Mouse (Mus musculus) heart, adult 2 months (tissue): ENCODE results near the gene Ndufc1. TPM values are rescaled to one million over a fixed set of nuclear protein-coding genes. Genes with fewer than 3 reads are reported as not detected.
"Not testable (repeated sequence)": the region's sequence is repeated elsewhere in the genome, so short reads cannot be mapped to it uniquely, and the experiment has no call there.

Source experiments
- DNase-seq, 2 experiments: peaks; one replicate each; pipeline ENCODE4 v3.0.0; 2021
- H3K27ac ChIP-seq: fragments of 200-600 bp; 2 replicates; pipeline ENCODE4 v1.8.1; 2022
- H3K27me3 ChIP-seq: fragments of 200-500 bp; 2 replicates; pipeline ENCODE4 v1.6.1; 2012; ENCODE audit warnings: mild to moderate bottlenecking, low read length, inconsistent platforms, mixed read lengths; ENCODE audit not compliant: control insufficient read depth, insufficient read depth
- H3K36me3 ChIP-seq: fragments of 200-500 bp; 2 replicates; pipeline ENCODE4 v1.6.1; 2012; ENCODE audit warnings: low read length, inconsistent platforms; ENCODE audit not compliant: control insufficient read depth, insufficient read depth
- H3K4me1 ChIP-seq: fragments of 200-500 bp; 2 replicates; pipeline ENCODE4 v1.6.1; 2011; ENCODE audit warnings: low read length; ENCODE audit not compliant: control insufficient read depth, insufficient read depth
- H3K4me3 ChIP-seq: fragments of 200-600 bp; 2 replicates; pipeline ENCODE4 v1.8.1; 2022
- H3K79me2 ChIP-seq: fragments of 200-500 bp; replicated peaks from 2 replicates; pipeline ENCODE4 v1.6.1; 2012; ENCODE audit warnings: mild to moderate bottlenecking, inconsistent platforms, low read length, moderate library complexity, mixed read lengths; ENCODE audit not compliant: control insufficient read depth, insufficient read depth
- H3K9ac ChIP-seq: fragments of 200-500 bp; 2 replicates; pipeline ENCODE4 v1.6.1; 2012; ENCODE audit warnings: low read depth, mild to moderate bottlenecking, control low read depth, inconsistent platforms, low read length, mixed read lengths
- CTCF ChIP-seq: fragments of 200-600 bp; IDR thresholded peaks from 2 replicates; pipeline ENCODE4 v1.8.1; 2022; ENCODE audit warnings: antibody characterized with exemption, mild to moderate bottlenecking, moderate library complexity
- EP300 ChIP-seq: fragments of 200-500 bp; IDR thresholded peaks from 2 replicates; pipeline ENCODE4 v1.6.1; 2011; ENCODE audit warnings: low read depth, low read length, control low read depth; ENCODE audit not compliant: insufficient read depth
- POLR2A ChIP-seq: fragments of 200-500 bp; IDR thresholded peaks from 2 replicates; pipeline ENCODE4 v1.6.1; 2011; ENCODE audit warnings: mild to moderate bottlenecking, low read depth, low read length, control low read depth; ENCODE audit not compliant: insufficient read depth
- WGBS: fragments of 180-500 bp; shearing (Covaris S2); methylation state at CpG from one replicate; pipeline ENCODE4 v1.1.7; 2018; 5-methylcytosine and 5-hydroxymethylcytosine counted together
- intact Hi-C: fragments of 180-260 bp; cut with DNase I; formaldehyde crosslinking; loops from one replicate; pipeline ENCODE4 v1.15.1; 2025
- polyA plus RNA-seq: library from polyadenylated mRNA; depleted of rRNA; stranded (reverse); fragments of >200 nt; gene quantifications from 2 replicates; pipeline ENCODE4 v1.2.3, GENCODE M21; 2012
- total RNA-seq, 2 experiments: library from RNA; stranded (reverse); gene quantifications; 2 replicates each; pipeline ENCODE4 v1.2.3; 2021

Ndufc1 gene
- total and polyA plus RNA-seq, 3 experiments: 770 to 1,819 (median 1,555) TPM

DNA sequence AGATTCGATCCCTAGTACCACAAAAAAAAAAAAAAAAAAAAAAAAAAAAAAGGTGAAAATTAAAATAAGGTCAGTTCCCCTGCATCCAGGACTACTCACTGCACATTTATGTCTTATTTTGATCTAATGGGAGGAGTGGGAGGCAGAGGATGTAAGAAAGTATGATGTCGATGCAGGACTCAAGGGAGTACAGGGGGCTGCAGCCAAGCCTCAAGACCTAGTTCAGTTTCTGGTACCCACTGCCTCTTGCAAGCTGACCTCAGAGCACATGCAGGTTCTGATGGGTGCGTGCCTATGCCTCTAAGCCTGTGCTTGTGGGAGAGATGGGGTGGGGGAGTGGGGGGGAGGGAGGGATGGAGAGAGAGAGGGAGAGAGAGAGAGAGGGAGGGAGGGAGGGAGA lies 13.9 kb downstream of the Ndufc1 start:
- Histone ChIP-seq H3K9ac (no peak overlapping the region), H3K4me1 (no peaks in the 10 kb centered on the region), H3K79me2 (no peaks in the 10 kb centered on the region), H3K4me3 (no peak overlapping the region), H3K27me3 (no peaks in the 10 kb centered on the region), H3K27ac (no peak overlapping the region), H3K36me3 (no peaks in the 10 kb centered on the region)
- no peak for TF ChIP-seq CTCF
- TF ChIP-seq POLR2A: no peak
- TF ChIP-seq EP300: no peak
- DNase-seq: no peak
- intact Hi-C loops: no loop called here
- 81% methylated on average over 3 of the region's 3 CpGs for WGBS

DNA sequence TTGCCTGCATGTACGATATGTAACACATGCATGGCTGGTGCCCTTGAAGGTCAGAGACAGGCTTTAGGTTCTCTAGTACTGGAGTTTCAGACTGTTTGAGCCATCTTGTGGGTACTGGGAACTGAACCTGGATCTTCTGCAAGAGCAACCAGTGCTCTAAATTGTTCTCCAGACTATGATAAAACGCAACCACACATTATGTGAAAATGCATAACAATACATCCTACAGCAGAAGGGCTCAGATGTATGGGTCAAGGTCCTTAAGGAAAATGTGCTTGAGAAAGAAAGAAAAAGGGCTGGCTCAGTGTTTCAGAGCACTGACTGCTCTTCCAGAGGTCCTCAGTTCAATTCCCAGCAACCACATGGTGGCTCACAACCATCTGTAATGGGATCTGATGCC lies 15.1 kb downstream of the Ndufc1 start:
- no peak for DNase-seq
- H3K27me3 ChIP-seq: no peaks in the 10 kb centered on the region
- no peaks in the 10 kb centered on the region for H3K36me3 ChIP-seq
- no peak overlapping the region for H3K4me3 ChIP-seq
- H3K4me1 ChIP-seq: no peaks in the 10 kb centered on the region
- WGBS: 96% methylated on average over 2 of the region's 2 CpGs
- no peaks in the 10 kb centered on the region for H3K79me2 ChIP-seq
- H3K9ac ChIP-seq: no peak overlapping the region
- intact Hi-C loops: no loop called here
- no peak for TF ChIP-seq POLR2A
- TF ChIP-seq CTCF: no peak
- no peak for TF ChIP-seq EP300
- no peak overlapping the region for H3K27ac ChIP-seq

DNA sequence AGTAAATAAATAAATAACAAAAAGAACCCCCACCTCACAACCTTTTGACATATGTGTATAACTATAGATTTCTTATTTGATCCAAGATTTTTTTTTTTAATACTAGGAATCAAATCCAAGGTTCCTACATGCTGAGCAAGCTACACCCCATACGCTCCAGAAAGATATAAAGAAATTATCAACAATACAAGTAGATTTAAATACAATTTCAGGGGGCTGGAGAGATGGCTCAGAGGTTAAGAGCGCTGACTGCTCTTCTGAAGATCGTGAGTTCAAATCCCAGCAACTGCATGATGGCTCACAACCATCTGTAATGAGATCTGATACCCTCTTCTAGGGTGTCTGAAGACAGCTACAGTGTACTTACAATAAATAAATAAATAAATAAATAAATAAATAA lies 15.8 kb downstream of the Ndufc1 start:
- H3K79me2 ChIP-seq, intact Hi-C loops, H3K4me1 ChIP-seq, H3K36me3 ChIP-seq, H3K4me3 ChIP-seq, H3K9ac ChIP-seq, H3K27me3 ChIP-seq, H3K27ac ChIP-seq, DNase-seq: not testable (repeated sequence)
- 93% methylated on average over 3 of the region's 3 CpGs for WGBS

DNA sequence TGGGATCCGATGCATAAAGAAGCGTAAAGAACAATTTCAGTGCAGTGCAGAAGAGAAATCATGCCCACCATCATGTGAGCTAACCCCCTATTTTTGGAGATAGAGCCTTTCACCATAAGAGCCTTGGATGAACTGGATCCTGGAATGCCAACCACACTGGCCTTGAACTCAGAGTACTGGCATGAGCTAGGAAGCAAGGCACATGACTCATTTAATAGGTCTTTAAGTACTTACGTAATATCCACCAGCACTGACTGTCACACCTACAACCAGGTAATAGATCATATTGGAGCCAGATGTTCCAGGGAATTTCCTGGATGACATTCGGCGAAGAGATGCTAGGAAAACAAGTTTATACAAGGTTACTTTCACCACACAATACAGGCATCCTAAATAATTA lies 17.2 kb downstream of the Ndufc1 start:
- no peak for TF ChIP-seq CTCF
- TF ChIP-seq POLR2A: no peak
- TF ChIP-seq EP300: no peak
- Histone ChIP-seq H3K4me1 (no peaks in the 10 kb centered on the region), H3K27ac (no peak overlapping the region), H3K79me2 (no peaks in the 10 kb centered on the region), H3K36me3 (no peaks in the 10 kb centered on the region), H3K9ac (no peak overlapping the region), H3K27me3 (no peaks in the 10 kb centered on the region), H3K4me3 (no peak overlapping the region)
- 95% methylated on average over 5 of the region's 5 CpGs for whole genome bisulfite sequencing
- intact Hi-C loops: no loop called here
- no peak for DNase-seq

DNA sequence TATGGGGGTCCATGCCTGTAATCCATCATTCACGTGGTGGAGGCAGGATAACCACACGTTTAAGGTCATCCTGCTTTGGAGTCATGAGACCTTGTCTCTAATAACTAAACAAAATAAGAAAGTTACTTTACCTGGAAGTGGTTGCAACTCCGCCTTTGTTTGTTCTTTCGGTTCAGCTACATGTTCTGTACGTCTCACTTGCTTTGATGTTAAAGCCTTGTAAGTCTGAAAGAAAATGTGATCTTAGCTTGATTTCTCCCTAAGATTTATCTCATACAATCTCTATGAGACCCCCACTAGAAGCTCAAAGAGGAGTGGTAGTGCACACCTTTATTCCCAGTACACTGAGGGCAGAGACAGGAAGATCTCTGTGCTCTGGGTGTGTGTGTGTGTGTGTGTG lies 17.7 kb downstream of the Ndufc1 start:
- Histone ChIP-seq H3K4me1 (no peaks in the 10 kb centered on the region), H3K36me3 (no peaks in the 10 kb centered on the region), H3K79me2 (no peaks in the 10 kb centered on the region), H3K27me3 (no peaks in the 10 kb centered on the region), H3K4me3 (no peak overlapping the region), H3K9ac (no peak overlapping the region), H3K27ac (no peak overlapping the region)
- no peak for DNase-seq
- TF ChIP-seq CTCF (no peak), POLR2A (no peak)
- 85% methylated on average over 5 of the region's 5 CpGs for WGBS
- intact Hi-C loops: no loop called here

DNA sequence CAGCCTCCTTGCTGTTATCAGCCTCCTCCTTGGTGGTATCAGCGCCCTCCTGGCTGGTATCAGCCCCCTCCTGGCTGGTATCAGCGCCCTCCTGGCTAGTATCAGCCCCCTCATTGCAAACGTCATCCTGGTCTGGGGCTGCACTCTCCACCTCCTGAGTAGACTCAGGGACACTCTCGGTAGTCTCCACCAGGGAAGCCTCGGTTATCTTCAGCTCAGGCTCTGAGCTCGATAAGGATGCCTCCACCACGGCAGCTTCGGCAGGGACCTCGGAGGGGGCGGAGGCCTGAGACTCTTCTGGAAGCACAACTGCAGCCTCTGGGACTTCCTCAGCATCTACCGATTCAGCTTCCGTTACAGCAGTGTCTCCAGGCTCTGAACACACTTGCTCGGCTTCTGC lies 19.9 kb downstream of the Ndufc1 start:
- Histone ChIP-seq H3K27ac (no peak overlapping the region), H3K9ac (no peak overlapping the region), H3K4me1 (no peaks in the 10 kb centered on the region), H3K79me2 (no peaks in the 10 kb centered on the region), H3K27me3 (no peaks in the 10 kb centered on the region), H3K36me3 (no peaks in the 10 kb centered on the region), H3K4me3 (no peak overlapping the region)
- intact Hi-C loops: no loop called here
- DNase-seq: no peak
- WGBS: 5% methylated on average over 13 of the region's 13 CpGs
- TF ChIP-seq POLR2A (no peak), EP300 (no peak), CTCF (no peak)

DNA sequence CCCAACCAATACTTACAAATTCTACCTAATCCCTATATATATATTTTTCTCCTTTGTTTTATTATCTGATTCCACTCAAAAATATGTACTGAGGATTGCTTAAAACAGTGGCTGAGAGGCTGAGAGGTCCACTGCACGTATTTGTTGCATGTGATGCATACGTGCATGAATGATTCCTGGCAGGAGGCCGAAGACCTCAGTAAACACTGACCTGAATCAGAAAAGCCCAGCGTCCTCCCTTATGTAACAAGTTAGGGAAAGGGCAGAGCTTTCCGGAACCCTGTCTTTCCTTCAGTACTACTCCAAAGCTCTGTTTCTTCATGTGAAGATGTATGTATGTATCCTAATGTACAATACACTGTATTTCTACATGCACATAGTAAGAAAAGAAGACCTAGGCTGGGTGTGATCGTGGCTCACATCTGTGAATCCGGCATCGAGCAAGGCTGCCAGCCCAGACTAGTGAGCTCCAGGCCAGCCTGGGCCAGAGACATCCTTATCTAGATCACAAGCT lies 20.9 kb downstream of the Ndufc1 start:
- TF ChIP-seq POLR2A (no peak), EP300 (no peak), CTCF (no peak)
- no peak overlapping the region for H3K9ac ChIP-seq
- intact Hi-C loops: no loop called here
- H3K27ac ChIP-seq: no peak overlapping the region
- WGBS: 84% methylated on average over 8 of the region's 8 CpGs
- no peaks in the 10 kb centered on the region for H3K4me1 ChIP-seq
- no peak overlapping the region for H3K4me3 ChIP-seq
- no peaks in the 10 kb centered on the region for H3K27me3 ChIP-seq
- no peaks in the 10 kb centered on the region for H3K36me3 ChIP-seq
- no peak for DNase-seq
- no peaks in the 10 kb centered on the region for H3K79me2 ChIP-seq
